Mouse (Mus musculus) left cerebral cortex, postnatal 25 days (tissue): ENCODE results near the gene Clec11a. TPM values are rescaled to one million over a fixed set of nuclear protein-coding genes. Genes with fewer than 3 reads are reported as not detected.

ENCODE experiments used
- total RNA-seq, 2 experiments: library from RNA; stranded (reverse); gene quantifications; 2 replicates each; pipeline ENCODE4 v1.2.3; 2021

Clec11a gene
- total RNA-seq, 2 experiments from 2014 or later: 3.5 to 3.9 TPM

Other genes with a start within 250 kb of the Clec11a start
- not detected for gene Klk1b21, start 204.6 kb downstream of the Clec11a start, total RNA-seq
- not detected for gene Klk1b22, start 194.2 kb downstream of the Clec11a start, total RNA-seq
- gene Klk1b16, start 170.1 kb downstream of the Clec11a start, total RNA-seq: not detected
- not detected for gene Klk1b24, start 118.7 kb downstream of the Clec11a start, total RNA-seq
- gene Klk1b3, start 108.7 kb downstream of the Clec11a start, total RNA-seq: not detected
- gene Klk1b4, start 99.5 kb downstream of the Clec11a start, total RNA-seq: not detected
- gene Klk1b5, start 91.0 kb downstream of the Clec11a start, total RNA-seq: not detected
- gene Klk1, start 81.5 kb downstream of the Clec11a start, total RNA-seq: not detected
- not detected for gene Gm36864, start 70.7 kb downstream of the Clec11a start, total RNA-seq
- gene 1700028J19Rik, start 60.2 kb downstream of the Clec11a start, total RNA-seq: 1 to 10 TPM; 1.1 to 1.6 TPM
- gene 2410002F23Rik, start 60.2 kb downstream of the Clec11a start, total RNA-seq: 10 to 100 TPM; 72.5 to 73.5 TPM
- gene Acp4, start 49.5 kb downstream of the Clec11a start, total RNA-seq: not detected
- gene Gm15517, start 45.5 kb downstream of the Clec11a start, total RNA-seq: not detected
- 100 to 1,000 TPM; 571 to 587 TPM for gene Shank1, start 3.4 kb upstream of the Clec11a start, total RNA-seq
- gene Syt3, start 77.2 kb upstream of the Clec11a start, total RNA-seq: 10 to 100 TPM; 60.0 to 65.0 TPM
- 1 to 10 TPM; 1.9 to 2.2 TPM for gene 1700008O03Rik, start 78.9 kb upstream of the Clec11a start, total RNA-seq
- gene Lrrc4b, start 122.1 kb upstream of the Clec11a start, total RNA-seq: 100 to 1,000 TPM; 268 to 278 TPM
- 10 to 100 TPM in 1 of 2 experiments, 1 to 10 TPM in 1; 9.6 to 10.1 TPM for gene Aspdh, start 158.5 kb upstream of the Clec11a start, total RNA-seq
- 10 to 100 TPM; 73.6 to 86.0 TPM for gene Josd2, start 161.1 kb upstream of the Clec11a start, total RNA-seq
- gene Emc10, start 189.6 kb upstream of the Clec11a start, total RNA-seq: 100 to 1,000 TPM; 165 to 173 TPM
- gene Fam71e1, start 189.7 kb upstream of the Clec11a start, total RNA-seq: 10 to 100 TPM; 17.4 to 18.9 TPM
- gene Mybpc2, start 217.8 kb upstream of the Clec11a start, total RNA-seq: not detected
- gene Spib, start 225.2 kb upstream of the Clec11a start, total RNA-seq: under 1 TPM in 1 of 2 experiments, not detected in 1; 0.11 TPM
- gene Pold1, start 241.9 kb upstream of the Clec11a start, total RNA-seq: 1 to 10 TPM; 5.7 to 6.0 TPM
- gene Nr1h2, start 247.0 kb upstream of the Clec11a start, total RNA-seq: 10 to 100 TPM; 64.6 to 68.6 TPM